Mouse (Mus musculus): ENCODE data around the gene Fignl2. TPM values are rescaled to one million over a fixed set of nuclear protein-coding genes. Genes with fewer than 3 reads are reported as not detected.

The Fignl2 gene
- polyA plus RNA-seq, 1 experiment = 25.6 TPM

- Histone ChIP-seq H3K27ac (ENCODE audit: insufficient read depth, low read length) (no peak overlapping the region), H3K27me3 (ENCODE audit: control insufficient read depth, insufficient read depth, low read length, poor library complexity, severe bottlenecking) (no peaks in the 10 kb centered on the region), H3K9me3 (replicated peaks; ENCODE audit: control insufficient read depth, insufficient read depth, low read length, poor library complexity, severe bottlenecking) (no peaks in the 10 kb centered on the region), H3K9ac (ENCODE audit: low read depth, poor library complexity, severe bottlenecking) (no peak overlapping the region), H3K36me3 (ENCODE audit: control insufficient read depth, insufficient read depth, low read length, poor library complexity, severe bottlenecking) (no peaks in the 10 kb centered on the region), H3K4me3 (ENCODE audit: low read depth, low read length) (no peak overlapping the region), H3K4me1 (ENCODE audit: control insufficient read depth, insufficient read depth, low read length) (no peaks in the 10 kb centered on the region)
- no peak for TF ChIP-seq POLR2A (IDR thresholded peaks at IDR 0.05; ENCODE audit: insufficient read depth, low read length)
- TF ChIP-seq EP300 (IDR thresholded peaks at IDR 0.05; ENCODE audit: insufficient read depth, low read depth, low read length) = no peak
- no peak for TF ChIP-seq CTCF (IDR thresholded peaks at IDR 0.05; ENCODE audit: low read depth, low read length)
Observed at GRCm38 (mm10) chr15:101002466-101002865, 75.9 kb downstream of the Fignl2 start.

DNA sequence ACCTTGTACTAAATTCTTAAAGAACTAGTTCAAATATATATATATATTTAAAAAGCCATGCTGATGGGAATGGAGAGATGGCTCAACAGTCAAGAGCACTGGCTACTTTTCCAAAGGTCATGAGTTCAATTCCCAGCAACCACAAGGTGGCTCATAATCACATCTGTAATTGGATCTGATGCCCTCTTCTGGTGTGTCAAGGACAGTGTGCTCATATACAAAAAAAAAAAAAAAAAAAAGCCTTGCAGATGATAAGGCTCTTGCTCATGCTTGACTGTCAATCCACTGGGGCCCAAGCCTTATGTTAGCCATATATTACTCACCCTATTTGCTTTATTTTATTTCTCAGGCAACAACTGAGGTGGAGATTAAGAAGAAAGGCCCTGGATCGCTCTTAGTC lies 76.7 kb downstream of the Fignl2 start:
- Histone ChIP-seq H3K9me3 (replicated peaks; ENCODE audit: control insufficient read depth, insufficient read depth, low read length, poor library complexity, severe bottlenecking) (no peaks in the 10 kb centered on the region), H3K27me3 (ENCODE audit: control insufficient read depth, insufficient read depth, low read length, poor library complexity, severe bottlenecking) (no peaks in the 10 kb centered on the region), H3K9ac (ENCODE audit: low read depth, poor library complexity, severe bottlenecking) (no peak overlapping the region), H3K4me1 (ENCODE audit: control insufficient read depth, insufficient read depth, low read length) (no peaks in the 10 kb centered on the region), H3K4me3 (ENCODE audit: low read depth, low read length) (no peak overlapping the region), H3K36me3 (ENCODE audit: control insufficient read depth, insufficient read depth, low read length, poor library complexity, severe bottlenecking) (no peaks in the 10 kb centered on the region), H3K27ac (ENCODE audit: insufficient read depth, low read length) (no peak overlapping the region)
- no peak for TF ChIP-seq POLR2A (IDR thresholded peaks at IDR 0.05; ENCODE audit: insufficient read depth, low read length)
- TF ChIP-seq EP300 (IDR thresholded peaks at IDR 0.05; ENCODE audit: insufficient read depth, low read depth, low read length) = no peak
- no peak for TF ChIP-seq CTCF (IDR thresholded peaks at IDR 0.05; ENCODE audit: low read depth, low read length)

Other genes starting within 250 kb of the Fignl2 start
- gene Scn8a, start 208.7 kb downstream of the Fignl2 start, polyA plus RNA-seq (2011; ENCODE audit: insufficient read depth, insufficient read length, low read depth, missing spikeins) = 7.0 and 8.9 TPM in 2 replicates
- not detected in 2 replicates for gene Gm47841, start 31.2 kb downstream of the Fignl2 start, polyA plus RNA-seq (2011; ENCODE audit: insufficient read depth, insufficient read length, low read depth, missing spikeins)
- gene Ankrd33, start 37.2 kb upstream of the Fignl2 start, polyA plus RNA-seq (2011; ENCODE audit: insufficient read depth, insufficient read length, low read depth, missing spikeins) = not detected in 2 replicates
- gene Acvrl1, start 50.0 kb upstream of the Fignl2 start, polyA plus RNA-seq (2011; ENCODE audit: insufficient read depth, insufficient read length, low read depth, missing spikeins) = 2.7 and 2.9 TPM in 2 replicates
- 27.7 and 27.8 TPM in 2 replicates for gene Acvr1b, start 95.5 kb upstream of the Fignl2 start, polyA plus RNA-seq (2011; ENCODE audit: insufficient read depth, insufficient read length, low read depth, missing spikeins)
- gene Grasp, start 145.6 kb upstream of the Fignl2 start, polyA plus RNA-seq (2011; ENCODE audit: insufficient read depth, insufficient read length, low read depth, missing spikeins) = 8.6 and 9.6 TPM in 2 replicates
- gene Nr4a1, start 175.7 kb upstream of the Fignl2 start, polyA plus RNA-seq (2011; ENCODE audit: insufficient read depth, insufficient read length, low read depth, missing spikeins) = 29.4 and 31.9 TPM in 2 replicates
- gene Atg101, start 205.7 kb upstream of the Fignl2 start, polyA plus RNA-seq (2011; ENCODE audit: insufficient read depth, insufficient read length, low read depth, missing spikeins) = 37.6 and 39.1 TPM in 2 replicates
- gene 6030408B16Rik, start 214.6 kb upstream of the Fignl2 start, polyA plus RNA-seq (2011; ENCODE audit: insufficient read depth, insufficient read length, low read depth, missing spikeins) = not detected in 2 replicates

Data from ES-Bruce4 (cell line).